Mouse (Mus musculus) CD8-positive naive resting alpha-beta T cell, adult 2 months (primary cell): ENCODE data around the gene Mlf2.

Experiments
- DNase-seq, 2 experiments: peaks; one replicate each; pipeline ENCODE4 v3.0.0; 2022; ENCODE audit warnings: low read depth in 2 of 2, low spot score in 2 of 2

Mlf2 gene

GRCm38 (mm10) chr6:124911533-124912218 is 19.5 kb upstream of the Mlf2 start, which contains the start of gene Lag3:
Lag3 (minus strand) TSS chr6:124911705.
- no peak for DNase-seq

DNA sequence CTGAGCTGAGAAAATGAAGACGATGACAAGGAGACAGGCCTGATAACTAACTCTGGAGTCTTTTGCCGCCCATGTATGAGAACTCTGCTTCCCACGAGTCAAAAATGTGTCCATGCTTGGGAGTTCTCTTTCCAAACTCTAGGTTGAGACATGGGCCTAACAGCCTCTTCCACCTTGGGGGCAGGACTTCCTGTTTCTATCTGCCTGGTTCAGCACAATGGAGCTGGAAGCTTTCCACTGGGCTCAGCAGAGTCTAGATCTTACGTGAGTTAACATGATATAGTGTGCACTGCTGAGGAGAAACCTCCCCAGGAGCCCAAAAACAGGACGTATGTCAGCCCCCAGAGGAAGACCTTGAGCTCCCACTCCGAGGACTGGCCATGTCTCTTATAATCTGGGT is 18.0 kb upstream of the Mlf2 start:
- DNase-seq: no peak

GRCm38 (mm10) chr6:124913721-124914285 is 17.4 kb upstream of the Mlf2 start:
- DNase-seq: no peak

DNA sequence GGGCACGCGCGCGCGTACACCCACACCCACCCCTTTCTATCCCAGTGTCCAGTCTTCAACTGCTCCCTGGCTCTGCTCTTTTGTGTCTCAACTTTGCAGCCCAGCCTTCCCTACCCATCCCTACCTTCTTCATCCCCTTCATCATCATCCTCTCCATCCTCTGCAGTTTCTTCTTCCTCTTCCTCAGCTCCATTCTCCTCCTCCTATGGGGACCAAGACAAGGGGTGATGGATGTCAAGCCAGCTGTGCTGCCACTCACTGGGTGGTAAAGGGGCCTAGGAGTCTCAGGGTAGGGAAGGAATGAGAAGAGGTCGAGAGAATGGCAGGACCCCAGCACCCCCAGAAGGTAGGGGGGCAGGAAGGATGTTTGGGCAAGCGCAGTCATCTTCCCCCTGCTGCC is 16.7 kb upstream of the Mlf2 start:
- DNase-seq: no peak

DNA sequence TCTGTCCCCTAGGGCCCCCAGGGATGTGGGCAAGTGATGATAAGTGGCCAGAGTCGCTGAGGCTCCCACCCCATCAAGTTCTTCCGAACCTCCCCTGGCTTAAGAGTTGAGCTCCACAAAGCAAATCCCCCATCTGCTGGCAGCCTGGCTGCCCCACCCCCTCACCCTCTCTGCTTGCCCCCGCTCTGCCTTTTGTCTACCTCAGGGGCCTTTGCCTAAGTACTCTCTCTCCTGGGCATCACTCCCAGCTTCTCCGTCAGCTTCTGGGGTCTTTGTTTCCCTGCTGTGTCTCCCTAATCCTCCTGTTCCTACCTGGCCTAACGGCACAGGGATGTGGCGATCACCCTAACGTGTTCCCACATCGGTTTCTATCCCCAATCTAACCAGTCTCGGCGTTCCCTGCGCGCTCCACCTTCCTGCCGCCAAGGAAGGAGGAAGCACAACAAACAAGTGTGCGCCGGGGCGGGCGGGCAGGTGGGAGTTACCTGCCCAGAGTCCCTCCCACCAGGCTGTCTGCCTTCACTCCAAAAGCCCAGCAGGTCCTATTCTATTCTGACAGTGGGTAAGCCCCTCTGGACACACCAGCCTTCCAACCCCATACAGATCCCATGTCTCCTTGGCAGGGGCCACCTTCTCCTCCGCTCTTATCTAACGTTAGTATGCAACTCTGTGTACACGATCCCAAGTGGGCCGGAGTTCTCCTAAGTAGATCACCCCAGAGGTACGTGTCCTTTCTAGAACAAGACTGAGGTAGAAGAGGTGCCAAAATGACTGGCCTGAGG is 15.8 kb upstream of the Mlf2 start:
- DNase-seq: no peak

DNA sequence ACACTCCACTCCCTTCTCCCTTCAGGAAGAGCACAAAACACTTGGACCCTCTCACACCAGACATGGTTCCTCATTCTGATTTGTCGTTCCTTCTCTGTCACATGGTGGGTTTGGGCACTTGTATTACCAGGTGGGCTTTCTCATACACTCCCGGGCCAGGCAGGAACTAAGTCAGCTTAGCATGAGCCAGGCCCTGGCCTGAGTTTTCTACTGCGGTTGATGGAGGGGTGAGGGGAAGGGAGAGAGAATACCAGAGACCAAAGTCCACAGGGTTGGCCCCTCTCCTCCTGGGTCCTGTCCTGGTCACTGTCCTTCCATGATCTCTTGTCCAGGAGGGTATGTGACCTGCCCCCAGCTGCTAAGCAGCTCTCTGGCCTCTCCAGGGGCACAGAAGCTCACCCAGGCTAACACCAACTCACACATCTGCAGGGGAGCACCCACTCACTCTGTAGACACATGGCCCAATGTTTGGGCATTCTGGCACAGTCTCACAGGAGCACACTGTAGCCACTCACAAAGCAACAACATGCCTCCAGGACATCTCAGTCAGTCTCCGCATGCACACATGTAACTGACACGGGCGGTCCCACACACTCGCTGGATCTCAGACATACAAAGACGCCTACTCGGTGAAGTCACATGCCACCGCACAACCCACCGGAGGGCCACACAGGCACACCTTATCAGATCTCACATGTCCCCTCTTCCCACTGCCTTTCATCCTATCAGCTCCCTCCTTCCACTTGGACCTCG is 15.1 kb upstream of the Mlf2 start:
- DNase-seq: no peak

DNA sequence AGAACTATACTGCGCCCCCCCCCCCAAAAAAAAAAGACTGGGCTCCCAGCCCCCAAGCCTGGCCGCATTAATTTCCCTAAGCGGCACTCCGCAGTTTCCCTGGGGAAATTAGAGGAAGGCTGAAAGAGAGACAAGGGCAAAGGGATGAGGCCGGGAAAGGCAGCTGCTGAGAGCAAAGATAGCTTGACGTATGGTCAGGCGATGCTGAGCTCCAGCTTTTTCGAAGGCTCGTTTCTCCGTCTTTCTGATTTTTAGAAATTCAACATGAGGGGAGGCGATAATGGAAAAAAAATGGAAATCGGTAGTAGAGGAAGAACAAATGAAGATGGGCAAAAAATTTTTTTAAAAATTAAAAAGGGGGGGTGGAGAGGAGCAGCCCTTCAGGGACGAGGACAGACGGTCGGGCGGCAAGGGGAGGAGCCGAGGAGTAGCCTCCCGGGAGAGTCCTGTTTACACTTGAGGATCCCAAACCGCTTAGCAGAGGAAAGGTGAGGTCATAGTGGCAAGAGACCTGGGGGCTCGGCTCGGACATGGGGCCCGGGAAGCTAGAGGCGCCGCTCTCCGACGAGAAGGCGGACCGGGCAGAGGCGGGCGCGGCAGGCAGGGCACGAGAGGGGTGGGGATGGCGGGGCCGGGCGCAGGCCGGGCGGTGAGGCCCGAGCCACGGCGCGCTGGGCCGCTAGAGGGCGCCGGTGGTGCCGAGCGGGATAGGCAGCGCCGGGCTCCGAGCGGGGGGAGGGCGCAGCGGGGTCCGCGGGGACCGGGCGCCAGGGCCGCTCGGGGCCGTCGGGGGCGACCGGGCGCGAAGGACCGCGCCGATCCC is 14.3 kb upstream of the Mlf2 start:
- peak; percentile 81 to 82 for DNase-seq

DNA sequence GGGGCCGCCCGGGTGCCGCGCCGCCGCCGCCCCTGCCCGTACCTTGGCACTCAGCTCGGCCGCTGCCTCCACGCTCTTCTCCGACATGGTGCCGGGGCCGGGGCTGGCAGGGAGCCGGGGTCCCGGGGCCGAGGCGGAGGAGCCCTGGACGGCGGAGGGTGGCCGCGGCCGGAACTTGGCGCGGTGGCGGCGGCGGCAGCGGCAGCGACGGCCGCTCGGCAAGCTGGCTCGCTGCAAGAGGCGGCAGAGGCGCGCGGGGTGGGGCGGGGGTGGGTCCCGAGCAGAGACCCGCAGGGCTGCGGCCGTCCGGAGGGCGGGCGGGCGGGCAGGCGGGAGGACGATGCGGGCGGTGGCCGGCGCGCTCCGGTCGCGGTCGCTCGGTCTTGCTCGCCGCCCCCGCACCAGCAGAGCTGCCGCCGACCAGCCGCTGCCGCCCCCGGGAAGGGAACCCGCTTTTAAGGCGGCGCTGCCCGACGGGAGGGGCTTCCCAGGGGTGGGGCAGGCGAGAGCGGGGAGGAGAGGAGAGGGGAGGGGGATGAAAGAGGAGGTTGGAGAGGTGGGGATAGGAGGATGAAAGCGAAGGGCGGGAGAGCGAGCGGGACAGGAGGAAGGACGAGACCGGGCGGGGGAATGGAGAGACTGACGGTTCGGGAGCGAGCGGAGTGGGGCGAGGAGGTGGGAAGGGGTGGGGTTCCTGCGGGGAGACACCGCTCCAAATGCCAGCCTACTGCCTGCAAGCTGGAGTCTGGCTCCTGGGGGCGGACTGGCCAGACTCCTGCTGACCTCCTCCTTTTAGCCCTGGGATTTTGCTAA is 13.5 kb upstream of the Mlf2 start:
- no peak for DNase-seq

GRCm38 (mm10) chr6:124918331-124918690 is 12.9 kb upstream of the Mlf2 start:
- DNase-seq: no peak

- no peak for DNase-seq
These were observed 12.1 kb upstream of the Mlf2 start for GRCm38 (mm10) chr6:124918890-124919627.

DNA sequence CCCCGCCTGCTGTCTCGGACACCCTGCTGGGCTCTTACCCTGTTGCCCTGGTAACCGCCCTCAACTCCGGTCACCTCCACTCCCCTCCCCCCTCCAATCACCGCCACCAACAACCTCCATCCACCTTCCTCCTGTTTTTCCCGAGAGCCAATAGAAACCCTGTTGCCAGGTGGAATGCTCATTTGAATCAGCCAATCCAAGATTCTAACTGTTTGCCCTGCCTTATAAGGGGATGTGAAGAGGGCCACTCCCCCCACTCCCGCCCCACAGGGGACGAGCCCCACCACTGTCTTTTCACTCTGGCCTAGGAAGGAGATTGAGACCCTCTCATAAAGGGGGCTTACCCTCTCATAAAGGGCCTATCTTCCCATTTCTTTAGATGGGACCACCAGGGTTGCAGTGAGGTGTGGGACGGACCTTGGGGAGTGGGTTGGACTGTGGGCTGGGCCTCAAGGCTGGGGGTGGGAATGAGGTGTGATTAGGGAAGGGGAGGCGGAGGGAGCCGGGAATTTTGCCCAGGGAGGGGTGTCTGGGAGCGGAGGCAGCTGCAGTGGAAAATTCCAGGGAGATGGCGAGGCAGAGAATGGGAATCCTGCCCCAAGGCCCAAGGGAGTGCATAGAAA is 11.4 kb upstream of the Mlf2 start, which contains the start of gene Ptms:
TSS of gene Ptms (minus strand) at position 409 of the 623 bp plus-strand sequence.
- no peak for DNase-seq

DNA sequence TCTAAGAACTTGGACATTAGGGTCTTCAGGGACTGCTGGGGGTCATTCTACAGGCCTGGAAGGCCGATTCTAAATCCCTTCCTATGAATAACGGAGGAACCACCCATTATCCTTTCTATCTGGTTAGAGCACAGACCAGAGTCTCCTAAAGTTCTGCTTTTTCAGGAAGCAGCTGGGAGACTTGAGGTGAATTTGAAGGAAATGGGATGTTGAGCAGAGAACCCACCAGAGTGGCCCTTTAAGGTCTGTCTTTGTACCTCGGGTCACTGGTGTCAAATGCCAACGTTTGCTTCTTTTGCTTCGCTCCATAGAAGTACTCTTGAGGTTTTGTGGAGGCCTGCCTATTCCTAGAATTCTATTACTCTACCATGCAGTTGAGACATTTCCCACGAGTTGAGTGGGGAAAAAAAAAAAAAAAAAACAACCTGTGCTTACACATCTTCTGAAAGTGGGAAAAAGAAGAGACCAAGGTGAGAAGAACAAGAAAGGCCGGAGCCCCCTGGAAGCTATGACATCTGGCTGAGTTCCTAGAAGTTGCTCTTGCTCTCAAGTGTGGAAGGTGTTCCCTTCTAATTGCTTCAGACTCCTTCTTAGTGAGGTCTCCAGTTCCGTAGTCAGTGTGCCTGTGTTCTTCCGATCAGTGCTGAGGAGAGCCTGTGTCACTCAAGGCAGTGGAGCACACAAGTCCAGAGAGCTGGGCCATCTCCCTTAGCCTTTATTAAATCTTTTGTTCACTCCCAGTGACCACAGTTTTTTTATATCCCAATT is 10.7 kb upstream of the Mlf2 start:
- DNase-seq: no peak

DNA sequence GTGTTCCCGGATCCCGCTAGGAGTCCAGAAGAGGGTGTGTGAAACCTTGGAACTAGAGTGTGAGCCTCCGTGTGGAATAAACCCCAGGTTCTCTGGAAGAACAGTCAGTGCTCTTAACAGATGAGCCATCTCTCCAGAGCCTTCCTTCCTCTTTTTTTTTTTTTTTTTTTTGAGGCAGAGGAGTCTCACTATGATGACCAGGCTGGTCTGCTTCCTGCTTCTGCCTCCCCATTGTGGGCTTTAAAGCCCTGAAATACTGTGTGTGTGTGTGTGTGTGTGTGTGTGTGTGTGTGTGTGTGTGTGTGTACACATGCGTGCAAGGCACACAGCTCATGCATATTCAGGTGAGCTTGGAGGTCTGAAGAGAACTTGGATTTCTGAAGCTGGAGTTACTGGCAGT is 9.6 kb upstream of the Mlf2 start:
- no peak for DNase-seq

- no peak for DNase-seq
These were observed 5.9 kb upstream of the Mlf2 start for GRCm38 (mm10) chr6:124925173-124925793.

DNA sequence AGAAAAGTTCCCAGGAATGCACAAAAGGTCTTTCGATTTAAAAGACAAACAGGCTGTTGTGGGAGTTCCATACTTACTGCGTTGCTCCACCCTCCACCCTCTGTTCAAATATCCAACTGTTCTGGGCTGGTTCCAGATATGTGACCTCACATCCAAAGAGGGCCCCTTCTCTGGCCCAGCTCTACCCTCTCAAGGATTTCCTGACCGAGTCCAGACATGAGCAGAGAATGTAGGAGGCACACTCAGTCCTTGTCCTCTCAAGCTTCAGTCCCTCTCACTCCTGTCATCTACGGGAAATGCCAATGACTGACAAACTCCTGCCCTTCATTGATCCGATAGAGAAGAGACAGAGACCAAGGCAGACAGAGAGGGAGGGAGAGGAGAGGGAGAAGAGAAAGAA is 5.2 kb upstream of the Mlf2 start:
- DNase-seq: no peak

DNA sequence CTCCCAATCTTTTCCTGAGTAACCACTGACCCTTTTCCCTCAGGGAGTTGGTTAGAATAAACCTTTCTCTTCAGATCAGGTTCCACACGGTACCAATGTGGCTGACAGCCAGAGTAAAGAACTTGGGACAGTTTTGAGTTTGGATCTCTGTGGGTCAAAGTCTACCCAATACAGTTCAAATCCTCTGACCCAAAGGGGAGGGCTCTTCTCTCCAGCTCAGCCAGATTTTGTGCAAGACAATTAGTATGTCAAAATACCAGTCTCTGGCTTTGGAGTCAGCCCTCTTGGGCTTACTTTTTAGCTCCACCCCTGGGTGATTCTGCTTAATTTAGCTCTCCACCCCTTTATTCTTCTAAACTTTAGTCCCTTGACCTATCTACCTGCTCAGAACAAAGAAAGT is 955 bp upstream of the Mlf2 start:
- DNase-seq: no peak

GRCm38 (mm10) chr6:124931525-124932313 is 533 bp downstream of the Mlf2 start:
- DNase-seq: peak; percentile 28 to 35
